In the genomic region with DNA sequence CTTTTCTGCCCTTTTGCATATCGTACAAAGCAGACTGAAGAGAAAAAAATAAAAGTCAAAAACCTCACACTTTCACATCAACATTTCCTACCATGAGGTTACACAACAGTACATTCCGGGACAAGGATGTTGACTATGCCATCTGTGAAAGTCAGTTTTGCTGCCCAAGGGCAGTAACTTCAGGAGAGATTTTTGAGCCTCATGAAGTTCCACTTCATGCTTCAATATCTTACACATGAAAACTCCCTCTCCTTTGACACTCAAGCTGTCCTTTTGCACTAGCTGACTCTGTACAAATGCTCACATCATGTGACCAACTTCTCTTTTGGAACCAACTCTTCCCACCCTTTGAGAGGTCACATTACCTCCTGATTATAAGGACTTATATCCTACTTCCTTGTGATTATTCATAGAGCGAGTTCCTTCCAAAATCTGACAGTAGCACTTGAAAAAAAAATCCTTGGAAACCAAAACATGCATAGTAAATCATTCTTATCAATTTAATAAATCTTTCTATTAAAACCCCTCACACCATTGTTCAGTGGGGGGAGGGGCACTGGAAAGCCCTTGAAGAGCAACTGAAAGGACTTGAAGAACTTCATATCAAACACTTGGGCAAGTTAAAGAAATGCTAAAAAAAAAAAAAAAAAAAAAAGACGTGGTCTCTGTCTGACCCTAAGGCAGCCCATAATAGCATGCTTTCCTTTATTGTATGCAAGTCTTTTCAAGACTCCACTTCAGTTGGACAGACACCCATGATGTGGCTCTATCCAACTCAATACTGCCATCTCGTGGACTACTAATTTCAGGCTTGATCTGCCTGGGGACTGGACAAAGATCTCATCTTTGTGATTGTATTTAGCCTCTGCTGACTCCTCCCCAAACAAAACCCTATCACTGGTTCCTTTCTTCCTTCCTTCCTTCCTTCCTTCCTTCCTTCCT, we compare ENCODE assay signal across 8 mouse cellular contexts.
DNase-seq lines count a peak whose midpoint lies in the region; ATAC-seq lines count a peak whose summit lies in the region.

No protein-coding gene starts in this region.

- 50% methylated on average over 5 of the region's 5 CpGs for WGBS in forebrain, embryonic 15.5 days

- H3K27ac ChIP-seq in forebrain, embryonic 15.5 days (replicated peaks) = no peak overlapping the region

- ATAC-seq in forebrain, embryonic 15.5 days (replicated peaks) = peak; percentile 80

- H3K36me3 ChIP-seq in forebrain, embryonic 15.5 days = peaks cover 13% of the 10 kb centered on the region

- peak; percentile 50 for DNase-seq in kidney, adult 11 months
- no peak for DNase-seq in kidney, adult 18-20 months
- peak; percentile 58 for DNase-seq in c-Kit-positive CD71-negative TER-119-negative erythroid progenitor cells, embryonic 14.5 days (ENCODE audit: low read depth)
- DNase-seq in heart, postnatal 4 days = peak; percentile 74
- DNase-seq in layer of hippocampus, adult 18-20 months (ENCODE audit: low spot score in 2 of 2) = peak; percentile 40 to 78
- DNase-seq in lung, postnatal 10 days = peak; percentile 87
- DNase-seq in retina, embryonic 14.5 days (ENCODE audit: low spot score) = peak; percentile 90

- H3K4me3 ChIP-seq in forebrain, embryonic 15.5 days = no peak overlapping the region

- no peaks in the 10 kb centered on the region for H3K27me3 ChIP-seq in forebrain, embryonic 15.5 days

- peaks cover 9% of the 10 kb centered on the region for H3K4me1 ChIP-seq in forebrain, embryonic 15.5 days

- H3K4me2 ChIP-seq in forebrain, embryonic 15.5 days (replicated peaks) = no peak overlapping the region

- H3K9me3 ChIP-seq in forebrain, embryonic 15.5 days = no peaks in the 10 kb centered on the region

- no peak overlapping the region for H3K9ac ChIP-seq in forebrain, embryonic 15.5 days (replicated peaks)
